Mouse (Mus musculus): ENCODE data around the gene Sept9. TPM values are rescaled to one million over a fixed set of nuclear protein-coding genes. Genes with fewer than 3 reads are reported as not detected.
A peak's percentile ranks its signal among the peaks of the same experiment; 100 is the strongest.
"Not testable (repeated sequence)": the region's sequence is repeated elsewhere in the genome, so short reads cannot be mapped to it uniquely, and the experiment has no call there.

The Sept9 gene
- total RNA-seq, 2 experiments from 2014 or later: 115 to 146 TPM

GRCm38 (mm10) chr11:117325468-117326139, 126.1 kb downstream of the Sept9 start:
- no peak for DNase-seq

DNA sequence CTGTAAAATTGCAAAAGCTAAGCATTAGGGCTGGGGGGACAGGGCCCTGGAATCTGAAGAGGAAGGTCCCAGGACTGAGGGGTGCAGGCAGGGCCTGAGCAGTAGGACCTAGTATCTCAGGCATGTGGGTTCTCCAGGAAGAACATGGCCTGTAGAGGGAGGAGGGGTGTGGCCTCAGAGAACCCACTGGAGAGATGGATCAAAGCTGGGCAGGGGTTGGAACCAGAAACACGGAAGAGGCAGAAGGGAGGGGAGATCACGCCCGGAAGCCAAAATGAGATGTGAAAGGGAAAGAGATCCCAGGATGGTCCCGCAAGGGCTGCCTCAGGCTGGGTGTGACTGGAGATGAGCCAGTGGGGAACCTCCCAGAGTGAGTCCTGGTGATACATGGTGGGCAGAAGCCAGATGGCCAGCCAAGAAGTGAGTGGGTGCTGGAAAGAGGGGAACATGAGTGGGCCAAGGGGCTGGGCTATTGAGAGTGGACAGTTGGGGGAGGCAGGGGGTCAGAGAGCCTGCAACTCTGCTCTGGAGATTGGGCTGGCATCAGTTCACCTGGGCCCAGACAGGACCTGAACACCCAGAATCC, 126.8 kb downstream of the Sept9 start:
- DNase-seq: no peak

- no peak for DNase-seq
Measured at GRCm38 (mm10) chr11:117326867-117327600, 127.6 kb downstream of the Sept9 start.

- DNase-seq: no peak
Measured at GRCm38 (mm10) chr11:117327633-117328032, 128.2 kb downstream of the Sept9 start.

GRCm38 (mm10) chr11:117330076-117330950, 130.9 kb downstream of the Sept9 start:
- DNase-seq: no peak

GRCm38 (mm10) chr11:117330951-117331254, 131.4 kb downstream of the Sept9 start:
- DNase-seq: no peak

DNA sequence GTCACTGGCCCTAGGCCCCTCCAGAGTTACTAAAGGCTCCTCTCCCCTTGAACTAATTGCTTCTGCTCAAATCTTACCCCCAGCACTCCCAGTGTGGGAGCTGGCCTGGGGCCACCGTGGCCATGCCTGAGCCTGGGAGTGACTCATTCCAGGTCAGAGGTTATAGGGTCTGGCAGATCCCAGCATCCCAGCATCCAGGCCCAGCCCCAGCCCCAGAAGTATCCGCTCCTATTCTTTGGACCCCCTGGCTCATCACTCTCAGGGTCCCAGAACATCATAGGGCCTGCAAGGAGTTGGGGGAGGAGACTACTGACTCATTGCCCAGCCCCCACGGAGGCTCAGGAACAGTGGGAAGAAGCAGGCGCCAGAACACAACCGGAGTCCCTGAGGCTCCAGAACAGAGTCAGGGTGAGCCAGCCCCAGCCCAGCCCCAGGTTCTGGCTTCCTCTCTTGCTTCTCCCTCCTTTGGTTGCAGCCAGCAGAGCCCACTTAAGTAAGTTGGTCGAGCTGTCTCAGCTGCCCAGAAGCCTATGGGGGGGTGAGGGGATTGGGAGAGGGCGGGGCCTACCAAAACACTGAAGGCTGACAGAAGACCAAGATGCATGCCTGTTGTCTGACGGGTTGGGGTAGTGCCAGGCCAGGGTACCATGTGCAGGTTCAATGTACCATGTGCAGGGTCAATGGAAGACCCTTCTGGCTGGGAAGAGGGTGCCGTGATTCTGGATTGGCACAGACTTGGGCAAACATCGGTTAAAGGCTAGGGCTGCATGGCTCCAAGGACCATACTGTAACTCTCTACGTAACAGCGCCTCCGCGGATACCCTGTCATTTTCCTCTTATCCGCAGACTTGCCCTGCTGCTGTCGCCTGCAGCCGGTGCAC, 132.1 kb downstream of the Sept9 start:
- DNase-seq: no peak

DNA sequence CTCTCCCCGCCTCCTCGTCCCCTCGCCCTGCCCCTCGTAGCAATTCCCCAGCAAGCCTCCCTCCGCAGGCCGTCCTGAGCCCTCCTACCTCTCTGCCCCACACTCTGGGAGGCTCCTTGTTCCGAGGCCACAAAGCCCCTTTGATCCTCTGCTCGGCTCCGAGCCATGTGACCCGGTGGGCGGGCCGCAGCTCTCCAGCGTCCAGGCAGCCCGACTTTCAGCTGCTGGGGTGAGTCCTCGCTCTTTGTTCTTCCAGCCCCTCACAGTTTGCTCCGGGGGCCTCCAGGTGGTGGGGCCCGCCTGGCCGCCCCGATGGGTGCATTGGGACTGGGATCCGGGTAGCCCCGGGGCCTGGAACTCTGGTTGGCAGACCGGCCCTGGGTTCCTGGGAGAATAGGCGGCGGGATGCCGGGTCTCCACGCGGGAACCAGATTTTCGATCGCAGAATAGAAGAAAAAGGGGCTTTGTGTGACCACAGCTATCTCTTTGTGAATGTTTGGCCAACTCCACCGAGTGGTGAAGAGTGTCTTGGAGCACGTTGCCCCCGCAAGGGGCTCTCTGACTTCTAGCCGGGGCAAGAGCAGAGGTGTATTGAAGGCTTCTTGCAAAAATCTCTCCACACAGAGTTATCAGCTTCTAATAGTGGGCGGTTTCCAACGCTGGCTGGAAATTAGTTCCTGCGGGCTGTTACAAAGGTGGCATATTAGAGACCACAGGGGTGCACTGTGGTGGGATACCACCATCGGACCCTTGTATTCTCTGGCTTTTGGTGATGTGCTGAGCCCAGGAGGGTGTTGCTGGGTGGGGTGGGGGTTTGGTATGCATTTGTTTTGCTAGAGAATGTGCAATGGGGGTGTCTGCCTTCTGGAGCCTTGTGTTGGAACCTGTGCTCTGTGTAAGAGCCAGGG, 133.0 kb downstream of the Sept9 start:
- peak; percentile 87 for DNase-seq

DNA sequence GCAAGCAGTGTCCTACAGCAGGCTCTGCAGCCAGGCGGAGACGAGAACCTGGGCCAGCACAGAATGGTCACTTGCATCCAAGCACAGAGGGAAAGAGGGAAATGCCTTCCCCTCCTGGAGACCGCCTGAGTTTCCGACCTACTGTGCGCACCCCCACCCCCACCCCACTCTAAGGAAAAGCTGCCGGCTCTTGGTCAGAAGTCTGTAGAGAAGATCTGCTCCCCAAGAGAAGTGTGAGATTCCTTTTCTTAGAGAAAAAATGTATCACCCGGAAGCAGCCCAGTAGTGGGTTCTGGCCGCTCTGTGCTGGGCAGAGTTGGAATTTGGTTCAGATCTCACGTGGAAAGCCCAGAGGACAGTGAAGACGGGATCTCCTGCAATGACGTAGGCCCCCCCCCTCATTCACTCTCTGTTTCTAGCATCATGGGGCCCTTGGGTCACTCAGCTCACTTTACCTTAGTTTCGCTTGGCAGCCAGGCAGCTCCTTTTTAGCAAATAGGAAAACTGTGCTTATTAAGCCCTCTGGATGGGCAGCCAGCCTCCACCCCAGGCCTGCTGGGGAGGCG, 133.8 kb downstream of the Sept9 start:
- no peak for DNase-seq

GRCm38 (mm10) chr11:117334101-117334500, 134.6 kb downstream of the Sept9 start:
- no peak for DNase-seq

DNA sequence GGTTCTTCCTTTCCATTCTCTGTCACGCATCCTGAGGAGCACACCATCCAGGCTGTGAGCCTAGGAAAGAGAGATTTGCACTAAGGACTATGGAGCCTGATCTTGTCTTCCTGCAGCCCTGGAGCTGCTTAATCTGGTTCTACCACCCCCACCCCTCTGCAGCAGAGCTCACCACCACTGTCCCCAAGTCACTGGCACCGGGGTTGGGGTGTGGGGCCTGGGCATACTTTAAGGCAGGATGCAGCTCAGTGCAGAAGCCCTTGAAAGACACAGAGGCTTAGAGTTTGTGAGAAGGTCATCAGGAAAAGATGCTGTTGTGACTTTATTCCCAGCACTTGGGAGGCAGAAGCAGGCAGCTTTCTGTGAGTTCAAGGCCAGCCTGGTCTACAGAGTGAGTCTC, 135.7 kb downstream of the Sept9 start:
- DNase-seq: no peak

DNA sequence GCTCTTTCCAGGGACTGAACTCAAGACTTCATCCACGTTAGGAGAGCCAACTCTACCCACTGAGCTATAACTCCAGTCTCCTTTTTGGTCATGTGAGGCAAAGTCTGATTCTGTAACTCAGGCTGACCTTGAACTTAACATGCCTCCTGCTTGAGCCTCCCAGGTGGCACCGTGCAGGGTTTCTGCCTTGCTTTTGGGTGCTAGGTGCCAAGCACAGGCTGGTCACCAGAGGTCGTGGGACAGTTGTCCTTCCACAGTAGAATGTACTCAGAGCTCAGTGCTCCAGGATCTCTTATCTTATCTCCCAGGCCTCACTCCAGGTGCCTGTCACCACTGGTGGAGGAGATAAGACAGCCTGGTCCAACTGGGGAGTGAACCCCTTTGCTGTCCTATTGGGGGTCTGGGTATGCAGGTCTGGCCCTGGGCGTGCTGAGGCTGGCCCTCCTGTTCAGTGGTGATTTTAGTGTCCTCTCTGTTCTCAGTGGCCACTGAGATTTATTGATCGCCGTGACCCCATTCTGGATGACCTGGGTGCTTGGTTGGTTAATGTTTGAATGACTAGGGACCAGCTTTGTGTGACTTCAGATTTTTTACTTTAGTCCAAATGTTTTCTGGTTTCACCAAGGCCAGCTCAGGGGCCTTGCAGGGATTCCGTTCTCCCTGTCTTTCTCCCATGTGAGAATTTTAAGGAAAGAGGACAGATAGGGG, 136.8 kb downstream of the Sept9 start:
- DNase-seq: no peak

DNA sequence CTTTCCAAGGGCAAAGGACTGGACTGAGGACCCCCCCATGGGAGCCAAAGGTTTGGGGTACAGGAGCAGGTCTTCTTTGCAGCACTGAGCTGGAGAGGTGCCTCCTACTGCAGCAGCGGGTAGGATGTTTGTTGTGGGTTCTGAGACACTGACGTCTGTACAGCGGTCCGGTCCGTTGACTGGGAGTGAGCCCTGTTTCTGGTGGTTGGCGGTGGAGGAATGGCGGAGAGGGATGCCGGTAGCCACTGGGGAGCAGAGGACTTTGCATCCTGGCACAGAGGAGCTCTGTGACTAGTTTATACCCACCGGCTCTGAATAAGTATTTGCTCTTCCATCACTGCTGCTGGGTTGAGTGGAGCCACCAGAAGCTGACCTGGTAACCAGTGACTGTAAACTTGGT, 138.3 kb downstream of the Sept9 start:
- DNase-seq: no peak

- peak; percentile 65 for DNase-seq
Measured at GRCm38 (mm10) chr11:117338503-117338902, 139.0 kb downstream of the Sept9 start.

DNA sequence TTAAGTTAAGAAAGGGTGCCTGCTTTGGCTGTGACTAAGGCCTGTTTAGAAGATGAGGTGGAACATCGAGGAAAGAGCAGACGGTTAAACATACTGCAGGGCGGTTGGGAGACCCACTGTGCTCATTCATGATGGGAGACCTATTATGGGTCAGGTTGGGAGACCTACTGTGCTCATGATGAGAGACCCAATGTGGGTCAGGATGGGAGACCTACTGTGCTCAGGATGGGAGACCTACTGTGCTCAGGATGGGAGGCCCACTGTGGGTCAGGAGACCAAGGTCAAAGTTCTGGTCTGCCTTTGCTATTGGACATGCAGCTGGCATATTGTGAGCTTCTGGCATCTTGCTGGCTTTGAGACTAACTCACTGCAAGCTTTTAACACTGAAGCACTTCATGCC, 139.6 kb downstream of the Sept9 start:
- no peak for DNase-seq

GRCm38 (mm10) chr11:117341218-117341617, 141.8 kb downstream of the Sept9 start:
- DNase-seq: peak; percentile 65

DNA sequence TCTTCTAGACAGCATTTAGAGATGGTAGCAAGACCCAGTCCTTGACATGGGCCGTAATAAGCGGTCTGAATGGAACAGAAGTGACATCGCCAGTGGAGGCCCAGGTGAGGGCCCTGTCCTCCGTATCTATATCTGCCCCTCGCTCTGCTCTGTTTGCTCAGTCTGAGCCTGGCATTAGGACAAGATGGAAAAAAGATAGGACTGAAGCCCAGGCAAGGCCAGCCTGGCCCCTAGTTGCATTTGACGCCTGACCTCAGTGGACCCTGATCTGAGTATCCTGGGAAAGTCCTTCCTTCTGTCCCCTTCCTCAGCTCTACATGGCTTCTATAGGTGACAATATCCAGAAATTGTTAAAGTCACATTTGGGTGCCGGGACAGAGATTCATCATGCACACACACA, 142.6 kb downstream of the Sept9 start:
- no peak for DNase-seq

DNA sequence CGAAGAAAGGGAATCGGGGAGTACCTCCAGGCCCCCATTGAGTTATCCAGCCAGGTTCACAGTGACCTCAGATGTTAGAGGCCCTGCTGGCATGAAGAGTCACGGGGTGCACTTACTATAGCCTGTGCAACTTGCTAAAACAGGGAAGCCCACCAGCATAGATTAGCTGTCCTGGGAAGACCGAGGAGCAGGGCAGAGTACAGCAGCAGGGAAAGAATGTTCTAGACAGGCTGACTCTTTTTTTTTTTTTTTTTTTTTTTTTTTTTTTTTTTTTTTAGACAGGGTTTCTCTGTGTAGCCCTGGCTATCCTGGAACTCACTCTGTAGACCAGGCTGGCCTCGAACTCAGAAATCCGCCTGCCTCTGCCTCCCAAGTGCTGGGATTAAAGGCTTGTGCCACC, 143.0 kb downstream of the Sept9 start:
- DNase-seq: not testable (repeated sequence)

DNA sequence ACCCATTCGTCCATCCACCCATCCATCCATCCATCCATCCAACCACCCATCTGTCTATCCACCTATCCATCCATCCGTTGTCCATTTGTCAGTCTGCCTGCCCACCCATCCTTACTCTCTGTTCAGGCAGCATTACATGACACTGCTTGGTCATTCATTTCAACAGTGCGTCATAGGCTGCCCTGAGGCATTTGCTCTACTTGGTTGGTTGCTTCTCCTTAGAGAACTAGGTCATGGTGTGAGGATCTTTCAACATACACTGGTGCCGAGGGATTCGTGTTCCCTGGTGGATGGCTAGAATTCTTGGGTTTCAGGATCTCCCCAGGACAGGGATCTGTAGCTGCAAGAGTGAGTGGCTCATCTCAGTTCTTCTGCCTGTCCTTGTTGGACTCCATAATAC, 144.3 kb downstream of the Sept9 start:
- DNase-seq: no peak
